19 mouse cellular contexts compared by ENCODE assay signal in the genomic region with DNA sequence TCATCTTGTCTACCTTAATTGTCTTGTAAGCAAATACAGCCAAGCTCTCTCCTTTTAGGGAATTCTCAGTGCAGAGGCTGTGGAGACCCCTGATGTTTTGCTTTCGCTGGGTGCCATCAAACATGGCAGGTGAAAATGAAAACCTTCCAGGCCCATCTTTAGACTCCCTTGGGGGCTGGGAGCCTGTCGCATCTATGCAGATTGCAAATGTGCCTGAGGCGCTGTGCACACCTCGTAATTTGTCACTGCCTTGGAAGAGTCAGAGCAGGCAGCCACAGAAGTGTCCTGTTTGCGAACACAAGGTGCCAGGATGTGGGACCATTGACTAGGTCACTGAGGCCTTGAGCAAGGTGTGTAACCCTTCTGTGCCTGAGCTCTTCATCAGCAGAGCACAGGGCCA.
"Had no signal": no experiment of that assay in that cellular context is flagged by ENCODE, and none has a peak within 500 bp of the region (broad histone marks: within the 10 kb centered on the region; RNA-seq: fewer than 3 reads in every experiment).

No protein-coding gene starts in this region.

- H3K36me3 ChIP-seq: liver, embryonic 12.5 days; liver, embryonic 15.5 days; lung, embryonic 15.5 days; midbrain, embryonic 10.5 days; neural tube, embryonic 12.5 days; neural tube, embryonic 15.5 days had no signal

- H3K4me2 ChIP-seq: liver, embryonic 12.5 days; liver, embryonic 15.5 days; lung, embryonic 15.5 days; neural tube, embryonic 12.5 days; neural tube, embryonic 15.5 days had no signal

- H3K9ac ChIP-seq: liver, embryonic 12.5 days; liver, embryonic 15.5 days; lung, embryonic 15.5 days; neural tube, embryonic 12.5 days; neural tube, embryonic 15.5 days had no signal

- H3K9me3 ChIP-seq: liver, embryonic 12.5 days; liver, embryonic 15.5 days; lung, embryonic 15.5 days; megakaryocyte, embryonic 14.5 days; midbrain, embryonic 10.5 days; neural tube, embryonic 12.5 days; neural tube, embryonic 15.5 days had no signal

- H3K27ac ChIP-seq: liver, embryonic 12.5 days; liver, embryonic 15.5 days; lung, embryonic 15.5 days; neural tube, embryonic 12.5 days; neural tube, embryonic 15.5 days; stomach, postnatal 0 days had no signal

- H3K27me3 ChIP-seq: liver, embryonic 12.5 days; liver, embryonic 15.5 days; lung, embryonic 15.5 days; neural tube, embryonic 12.5 days; neural tube, embryonic 15.5 days had no signal

- DNase-seq: kidney, postnatal 4 days; lung, adult 18-20 months; lung, postnatal 10 days; lung, postnatal 36 days; midbrain, embryonic 14.5 days; right cerebral cortex, adult 18-20 months; right cerebral cortex, postnatal 14 days; right cerebral cortex, postnatal 4 days; thymus, adult 2 months; thymus, postnatal 14 days; thymus, postnatal 4 days had no signal

- H3K4me1 ChIP-seq: liver, embryonic 12.5 days; liver, embryonic 15.5 days; megakaryocyte, embryonic 14.5 days; neural tube, embryonic 12.5 days had no signal

- H3K4me3 ChIP-seq: liver, embryonic 12.5 days; liver, embryonic 15.5 days; lung, embryonic 15.5 days; megakaryocyte, embryonic 14.5 days; midbrain, embryonic 10.5 days; neural tube, embryonic 12.5 days; neural tube, embryonic 15.5 days had no signal

- ATAC-seq: liver, embryonic 12.5 days had no signal
